Mouse (Mus musculus): Measurements from ENCODE around the gene Olfr895. TPM values are rescaled to one million over a fixed set of nuclear protein-coding genes. Genes with fewer than 3 reads are reported as not detected.

Olfr895 gene
- not detected in 2 replicates for polyA plus RNA-seq (2015; fragmentation: Nextera tagmentation; extraction: Ambion mirVana)

- no peak for DNase-seq (ENCODE audit: low spot score)
Observed at GRCm38 (mm10) chr9:38267551-38267950, at the start of gene Olfr895. TSS of gene Olfr895 (plus strand) at chr9:38267851.

- no peak for DNase-seq (ENCODE audit: low spot score)
Observed at GRCm38 (mm10) chr9:38252474-38252873, 15.2 kb upstream of the Olfr895 start, which contains the start of gene Olfr143. TSS of gene Olfr143 (plus strand) at chr9:38252774.

- DNase-seq (ENCODE audit: low spot score): no peak
Observed at GRCm38 (mm10) chr9:38290807-38291206, 23.2 kb downstream of the Olfr895 start, which contains the start of gene Olfr896-ps1. TSS of gene Olfr896-ps1 (plus strand) at chr9:38291107.

Other genes with a start within 250 kb of the Olfr895 start
- gene Olfr883, start 242.0 kb upstream of the Olfr895 start, polyA plus RNA-seq (2015; fragmentation: Nextera tagmentation; extraction: Ambion mirVana): not detected in 2 replicates
- not detected in 2 replicates for gene Olfr884, start 221.3 kb upstream of the Olfr895 start, polyA plus RNA-seq (2015; fragmentation: Nextera tagmentation; extraction: Ambion mirVana)
- gene Olfr885, start 206.5 kb upstream of the Olfr895 start, polyA plus RNA-seq (2015; fragmentation: Nextera tagmentation; extraction: Ambion mirVana): not detected in 2 replicates
- not detected in 2 replicates for gene Olfr887, start 183.8 kb upstream of the Olfr895 start, polyA plus RNA-seq (2015; fragmentation: Nextera tagmentation; extraction: Ambion mirVana)
- not detected in 2 replicates for gene Olfr888, start 159.7 kb upstream of the Olfr895 start, polyA plus RNA-seq (2015; fragmentation: Nextera tagmentation; extraction: Ambion mirVana)
- gene Olfr889, start 152.7 kb upstream of the Olfr895 start, polyA plus RNA-seq (2015; fragmentation: Nextera tagmentation; extraction: Ambion mirVana): 0.06 and 0.12 TPM in 2 replicates
- gene Olfr890, start 125.3 kb upstream of the Olfr895 start, polyA plus RNA-seq (2015; fragmentation: Nextera tagmentation; extraction: Ambion mirVana): not detected in 2 replicates
- gene Olfr891, start 87.0 kb upstream of the Olfr895 start, polyA plus RNA-seq (2015; fragmentation: Nextera tagmentation; extraction: Ambion mirVana): not detected in 2 replicates
- not detected in 2 replicates for gene Olfr893, start 59.5 kb upstream of the Olfr895 start, polyA plus RNA-seq (2015; fragmentation: Nextera tagmentation; extraction: Ambion mirVana)
- not detected in 2 replicates for gene Olfr894, start 49.8 kb upstream of the Olfr895 start, polyA plus RNA-seq (2015; fragmentation: Nextera tagmentation; extraction: Ambion mirVana)
- gene Olfr143, start 15.1 kb upstream of the Olfr895 start, polyA plus RNA-seq (2015; fragmentation: Nextera tagmentation; extraction: Ambion mirVana): not detected in 2 replicates
- not detected in 2 replicates for gene Olfr896-ps1, start 23.3 kb downstream of the Olfr895 start, polyA plus RNA-seq (2015; fragmentation: Nextera tagmentation; extraction: Ambion mirVana)
- not detected in 2 replicates for gene Olfr25, start 61.2 kb downstream of the Olfr895 start, polyA plus RNA-seq (2015; fragmentation: Nextera tagmentation; extraction: Ambion mirVana)
- not detected in 2 replicates for gene Olfr898, start 80.6 kb downstream of the Olfr895 start, polyA plus RNA-seq (2015; fragmentation: Nextera tagmentation; extraction: Ambion mirVana)
- not detected in 2 replicates for gene Olfr250, start 99.0 kb downstream of the Olfr895 start, polyA plus RNA-seq (2015; fragmentation: Nextera tagmentation; extraction: Ambion mirVana)
- gene Olfr251, start 109.2 kb downstream of the Olfr895 start, polyA plus RNA-seq (2015; fragmentation: Nextera tagmentation; extraction: Ambion mirVana): not detected in 2 replicates
- gene Olfr147, start 133.8 kb downstream of the Olfr895 start, polyA plus RNA-seq (2015; fragmentation: Nextera tagmentation; extraction: Ambion mirVana): not detected in 2 replicates
- gene Olfr901, start 161.6 kb downstream of the Olfr895 start, polyA plus RNA-seq (2015; fragmentation: Nextera tagmentation; extraction: Ambion mirVana): not detected in 2 replicates
- not detected in 2 replicates for gene Olfr902, start 179.8 kb downstream of the Olfr895 start, polyA plus RNA-seq (2015; fragmentation: Nextera tagmentation; extraction: Ambion mirVana)
- not detected in 2 replicates for gene Olfr904, start 195.3 kb downstream of the Olfr895 start, polyA plus RNA-seq (2015; fragmentation: Nextera tagmentation; extraction: Ambion mirVana)
- gene Olfr905, start 203.3 kb downstream of the Olfr895 start, polyA plus RNA-seq (2015; fragmentation: Nextera tagmentation; extraction: Ambion mirVana): not detected in 2 replicates
- not detected in 2 replicates for gene Olfr906, start 219.2 kb downstream of the Olfr895 start, polyA plus RNA-seq (2015; fragmentation: Nextera tagmentation; extraction: Ambion mirVana)
- not detected in 2 replicates for gene Olfr907, start 227.9 kb downstream of the Olfr895 start, polyA plus RNA-seq (2015; fragmentation: Nextera tagmentation; extraction: Ambion mirVana)